Mouse (Mus musculus) frontal cortex, adult 2 months (tissue): ENCODE measurements around the gene Pkd1l1. TPM values are rescaled to one million over a fixed set of nuclear protein-coding genes. Genes with fewer than 3 reads are reported as not detected.
A peak's percentile ranks its signal among the peaks of the same experiment; 100 is the strongest.

Source experiments
- DNase-seq, 2 experiments: peaks; one replicate each; pipeline ENCODE4 v3.0.0; 2022; ENCODE audit warnings: low spot score in 1 of 2; ENCODE audit errors: extremely low spot score in 1 of 2
- polyA plus RNA-seq: library from polyadenylated mRNA; depleted of rRNA; stranded (reverse); fragments of >200 nt; gene quantifications from 2 replicates; pipeline ENCODE4 v1.2.3, GENCODE M21; 2012; rRNA removed

Pkd1l1 gene
- 0.06 and 0.08 TPM in 2 replicates for polyA plus RNA-seq

- DNase-seq: no peak
Observed at GRCm38 (mm10) chr11:8973166-8973565, at the start of gene Pkd1l1. Pkd1l1 (minus strand) TSS chr11:8973266.

- DNase-seq: no peak
Observed at GRCm38 (mm10) chr11:9020207-9020606, 47.1 kb upstream of the Pkd1l1 start.

DNA sequence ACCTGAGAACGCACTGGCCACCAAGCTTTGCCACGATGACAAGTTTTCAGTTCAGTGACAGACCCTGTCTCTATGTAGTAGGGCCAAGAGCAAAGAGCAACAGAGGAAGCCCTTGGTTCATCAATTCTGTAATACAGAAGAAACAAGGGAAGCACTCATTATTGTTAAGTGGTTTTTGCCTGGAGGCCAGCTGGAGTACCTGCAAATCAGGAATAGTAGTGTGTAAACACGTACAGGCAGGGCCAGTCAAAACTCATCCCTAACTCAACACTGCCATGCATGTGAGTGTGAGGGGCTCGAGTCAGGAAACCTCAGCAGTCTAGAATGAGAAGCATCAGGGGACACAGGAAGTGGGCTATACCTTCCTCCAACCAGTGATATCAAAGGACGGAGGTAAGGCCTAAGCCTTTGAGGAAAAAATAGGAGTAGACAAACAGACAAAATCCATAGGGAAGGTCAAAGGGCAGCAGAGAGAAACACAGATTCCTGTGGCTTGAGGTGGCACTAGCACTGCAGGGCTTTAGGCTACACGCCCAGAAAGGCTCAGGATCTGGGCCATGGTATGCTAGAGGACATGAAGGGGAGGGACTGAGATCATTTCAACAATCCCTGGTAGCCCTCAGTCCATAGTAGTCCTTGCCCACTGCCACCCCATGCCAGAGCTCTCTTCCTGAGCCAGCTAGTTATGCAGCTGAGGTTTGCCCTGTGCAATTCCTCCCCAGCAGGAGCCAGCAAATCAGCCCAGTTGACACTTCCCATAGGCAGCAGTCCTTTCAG is 45.6 kb upstream of the Pkd1l1 start:
- DNase-seq: no peak

DNA sequence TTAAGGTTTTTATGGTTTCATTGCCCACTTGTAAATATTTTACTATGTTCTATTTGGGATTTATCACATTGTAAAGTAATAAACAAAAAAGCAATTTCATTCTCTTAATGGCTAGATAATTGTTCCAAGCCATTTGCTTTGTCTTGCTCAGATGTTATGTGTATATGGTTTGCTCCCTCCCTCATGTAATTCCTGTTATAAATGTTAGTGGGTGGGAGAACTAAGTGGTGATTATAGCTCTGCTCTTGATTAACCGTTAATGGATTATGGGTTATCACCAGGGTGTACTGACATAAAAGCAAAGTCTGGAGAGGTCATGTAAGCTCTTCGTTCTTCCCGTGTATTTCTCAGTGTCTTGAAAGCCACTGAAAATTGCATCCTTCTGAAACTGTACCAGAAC is 41.7 kb upstream of the Pkd1l1 start:
- DNase-seq: no peak

GRCm38 (mm10) chr11:9011348-9011747 is 38.3 kb upstream of the Pkd1l1 start:
- DNase-seq: no peak

GRCm38 (mm10) chr11:9010853-9011339 is 37.8 kb upstream of the Pkd1l1 start, which contains the start of gene Hus1:
Hus1 (minus strand) TSS chr11:9011191.
- DNase-seq: peak; percentile 37 to 79

- DNase-seq: peak in 1 of 2 experiments; percentile 4
Observed at GRCm38 (mm10) chr11:9010416-9010815, 37.4 kb upstream of the Pkd1l1 start.

- DNase-seq: no peak
Observed at GRCm38 (mm10) chr11:9008761-9009160, 35.7 kb upstream of the Pkd1l1 start.

GRCm38 (mm10) chr11:8988084-8988483 is 15.0 kb upstream of the Pkd1l1 start:
- DNase-seq: peak in 1 of 2 experiments; percentile 26

- no peak for DNase-seq
Observed at GRCm38 (mm10) chr11:8986058-8986457, 13.0 kb upstream of the Pkd1l1 start.

DNA sequence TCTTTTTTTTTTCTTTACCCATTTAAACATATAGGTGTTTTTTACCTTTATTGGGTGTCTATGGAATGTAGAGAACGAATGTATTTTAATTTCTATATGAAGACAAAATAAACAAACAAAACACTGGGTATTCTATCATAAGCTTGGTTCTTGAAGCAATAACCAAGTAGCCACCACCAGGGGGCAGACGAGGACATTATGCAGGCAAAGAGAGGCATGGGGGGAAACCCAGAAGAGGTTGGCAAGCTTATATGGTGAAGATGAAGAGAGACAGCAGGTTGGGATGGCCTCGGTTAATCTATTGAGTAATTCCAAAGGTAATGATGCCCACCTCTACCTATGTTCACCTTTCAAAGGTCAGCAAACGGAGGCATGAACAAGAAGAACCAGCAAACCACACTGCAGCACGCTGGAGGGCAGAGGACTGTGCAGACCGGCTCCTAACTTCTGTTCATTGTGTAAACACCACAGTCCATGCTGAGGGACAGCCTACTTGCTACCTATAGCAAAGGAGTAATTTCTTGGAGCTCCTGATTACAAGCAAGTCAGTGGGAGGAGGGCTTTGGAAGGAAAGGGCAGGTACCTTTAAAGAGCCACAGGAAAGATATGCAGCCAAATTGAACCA is 10.3 kb upstream of the Pkd1l1 start:
- peak; percentile 19 to 84 for DNase-seq

DNA sequence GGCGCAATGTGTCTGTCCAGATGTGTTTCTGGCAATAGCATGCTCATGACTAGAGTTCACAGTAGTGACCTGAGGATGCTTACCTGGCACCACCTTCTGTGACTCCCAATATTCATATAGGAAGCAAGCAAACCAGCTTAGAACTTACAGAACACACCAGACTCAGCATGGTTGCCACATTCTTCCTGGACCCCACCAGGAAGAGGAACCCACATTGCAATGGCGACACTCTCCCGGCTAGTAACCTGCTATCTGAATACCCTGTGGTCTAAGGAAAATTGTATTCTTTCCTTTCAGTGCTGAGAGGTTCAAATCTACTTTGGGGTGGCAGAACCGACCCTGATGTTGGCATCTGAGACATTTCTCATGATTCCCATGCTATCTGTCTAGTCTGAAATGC is 5.1 kb upstream of the Pkd1l1 start:
- no peak for DNase-seq

DNA sequence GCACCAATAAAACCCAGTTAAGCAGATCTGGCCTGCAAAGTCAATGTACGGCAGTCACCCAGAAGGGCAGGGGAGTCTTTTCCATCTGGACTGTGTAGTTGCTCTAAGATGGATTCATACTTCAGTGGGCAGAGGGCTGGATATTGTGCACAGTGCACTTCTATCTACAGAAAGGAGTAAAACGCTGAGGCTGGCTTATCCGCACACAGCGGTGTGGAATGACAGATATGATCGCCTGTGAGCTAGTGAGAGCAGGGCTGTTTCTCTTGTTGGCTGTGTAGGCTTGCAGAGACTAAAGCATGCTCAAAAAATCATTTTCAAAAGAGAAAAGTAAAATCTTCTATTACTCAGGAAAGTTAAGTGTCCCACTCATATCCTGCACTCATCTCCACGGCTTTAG is 973 bp downstream of the Pkd1l1 start:
- no peak for DNase-seq

DNA sequence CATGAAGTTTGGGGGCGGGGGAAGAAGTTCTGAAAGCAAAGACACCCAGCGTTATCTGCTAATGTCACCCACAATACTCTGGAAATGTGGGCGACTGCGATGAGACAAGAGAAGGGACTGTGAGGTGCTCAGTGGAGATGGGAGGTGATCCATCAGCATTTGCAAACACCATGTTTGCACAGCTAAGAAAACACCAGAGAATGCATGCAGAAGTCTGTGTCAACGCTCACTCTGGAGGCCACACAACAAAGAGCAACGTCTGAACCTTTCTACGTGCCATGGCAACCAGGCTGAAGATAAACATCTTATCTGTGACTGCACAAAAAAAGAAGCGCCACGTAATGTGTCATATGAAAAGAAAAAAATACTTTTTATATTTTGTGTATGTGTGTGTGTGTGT is 2.6 kb downstream of the Pkd1l1 start:
- no peak for DNase-seq

DNA sequence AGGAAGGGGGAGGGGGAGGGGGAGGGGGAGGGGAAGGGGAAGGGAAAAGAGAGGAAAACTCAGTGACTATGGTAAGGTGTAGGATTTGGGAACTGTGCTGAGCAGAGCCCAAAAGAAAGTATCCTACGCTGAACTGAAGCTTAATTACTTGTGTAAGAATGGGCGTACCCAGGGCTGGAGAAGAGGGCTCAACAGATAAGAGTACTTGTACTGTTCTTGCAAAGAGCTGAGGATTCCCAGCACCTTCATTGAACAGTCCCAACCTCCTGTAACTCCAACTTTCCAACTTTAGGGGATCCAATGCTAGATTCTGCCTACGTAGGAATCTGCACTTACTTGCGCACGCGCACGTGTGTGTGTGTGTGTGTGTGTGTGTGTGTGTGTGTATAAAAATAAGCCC is 5.0 kb downstream of the Pkd1l1 start:
- no peak for DNase-seq

- peak; percentile 7 to 51 for DNase-seq
Observed at GRCm38 (mm10) chr11:8958572-8958971, 14.5 kb downstream of the Pkd1l1 start.

GRCm38 (mm10) chr11:8958108-8958507 is 15.0 kb downstream of the Pkd1l1 start:
- DNase-seq: no peak

DNA sequence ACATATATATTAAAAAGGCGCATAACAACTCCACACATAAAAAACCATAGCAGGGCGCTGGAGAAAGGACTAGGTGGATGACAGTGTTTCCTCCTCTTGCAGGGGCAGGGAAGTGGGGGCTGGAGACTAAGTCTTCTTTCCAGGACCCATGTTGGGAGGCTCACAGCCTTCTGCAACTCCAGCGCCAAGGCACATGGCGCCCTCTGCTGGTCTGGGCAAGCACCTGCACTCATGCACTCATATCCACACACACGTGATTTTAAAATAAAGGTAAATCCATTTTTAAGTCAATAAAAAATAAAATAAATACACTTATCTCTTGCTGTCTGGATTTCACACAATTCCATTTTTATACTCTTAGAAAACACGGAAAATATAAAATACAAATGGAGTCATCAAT is 16.0 kb downstream of the Pkd1l1 start:
- no peak for DNase-seq

GRCm38 (mm10) chr11:8955678-8956077 is 17.4 kb downstream of the Pkd1l1 start:
- peak in 1 of 2 experiments; percentile 47 for DNase-seq

- DNase-seq: peak in 1 of 2 experiments; percentile 46
Observed at GRCm38 (mm10) chr11:8949765-8950430, 23.2 kb downstream of the Pkd1l1 start.

DNA sequence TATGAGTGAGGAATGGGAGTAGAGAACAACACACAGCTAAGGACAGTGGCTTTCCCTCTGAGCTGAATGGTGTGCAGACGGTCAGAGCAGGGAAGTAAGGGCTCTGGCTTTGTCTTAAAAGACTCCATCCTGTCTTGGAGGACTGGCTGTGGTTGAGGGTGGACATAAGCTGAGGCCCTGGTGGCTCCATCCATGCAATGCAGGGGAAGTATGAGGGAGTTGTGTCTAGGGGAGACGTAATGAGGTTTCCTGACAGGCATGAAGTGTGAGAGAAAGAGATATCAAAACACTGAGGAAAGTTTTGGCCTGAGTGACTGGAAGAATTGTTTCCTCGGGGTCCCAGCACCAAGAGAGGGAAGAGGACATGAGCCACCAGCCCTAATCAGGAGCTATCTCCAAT is 24.2 kb downstream of the Pkd1l1 start:
- no peak for DNase-seq
